Mouse (Mus musculus): ENCODE measurements at regions not wholly inside any gene's neighbourhood (a gene's known extent, or its start where the extent isn't known, plus 50 kb on each side); places are given as distances from the start of the nearest gene placed in this dataset.
A peak's percentile ranks its signal among the peaks of the same experiment; 100 is the strongest.

GRCm38 (mm10) chr13:42546389-42546788 is 134.0 kb upstream of the Phactr1 start:
- peaks cover 6% of the 10 kb centered on the region for H3K9me3 ChIP-seq
- H3K4me1 ChIP-seq, result no peaks in the 10 kb centered on the region
- TF ChIP-seq FLI1 (IDR thresholded peaks at IDR 0.05; ENCODE audit: low read length) (no peak), GATA1 (IDR thresholded peaks at IDR 0.05; ENCODE audit: borderline replicate concordance, low read length) (no peak)
- no peaks in the 10 kb centered on the region for H3K36me3 ChIP-seq (replicated peaks; ENCODE audit: low read length)
- no peaks in the 10 kb centered on the region for H3K27me3 ChIP-seq (replicated peaks)
- H3K4me3 ChIP-seq (replicated peaks), result no peak overlapping the region

GRCm38 (mm10) chr13:42546851-42547250 is 133.6 kb upstream of the Phactr1 start:
- Histone ChIP-seq H3K4me3 (replicated peaks) (no peak overlapping the region), H3K27me3 (replicated peaks) (no peaks in the 10 kb centered on the region), H3K36me3 (replicated peaks; ENCODE audit: low read length) (no peaks in the 10 kb centered on the region)

GRCm38 (mm10) chr13:42549021-42549559 is 131.3 kb upstream of the Phactr1 start:
- no peaks in the 10 kb centered on the region for H3K27me3 ChIP-seq (replicated peaks)
- H3K9me3 ChIP-seq, result no peaks in the 10 kb centered on the region
- H3K4me3 ChIP-seq (replicated peaks), result no peak overlapping the region
- H3K36me3 ChIP-seq (replicated peaks; ENCODE audit: low read length), result no peaks in the 10 kb centered on the region
- TF ChIP-seq GATA1 (IDR thresholded peaks at IDR 0.05; ENCODE audit: borderline replicate concordance, low read length), result no peak
- TF ChIP-seq FLI1 (IDR thresholded peaks at IDR 0.05; ENCODE audit: low read length), result no peak
- no peaks in the 10 kb centered on the region for H3K4me1 ChIP-seq

More at GRCm38 (mm10) chr13:42546851-42547250, 133.6 kb upstream of the Phactr1 start:
- no peaks in the 10 kb centered on the region for H3K4me1 ChIP-seq
- H3K9me3 ChIP-seq, result peaks cover 2% of the 10 kb centered on the region; the same call in 1 of the 2 replicates
- TF ChIP-seq GATA1 (IDR thresholded peaks at IDR 0.05; ENCODE audit: borderline replicate concordance, low read length), result no peak
- no peak for TF ChIP-seq FLI1 (IDR thresholded peaks at IDR 0.05; ENCODE audit: low read length)

- no peaks in the 10 kb centered on the region for H3K36me3 ChIP-seq (replicated peaks; ENCODE audit: low read length)
- TF ChIP-seq FLI1 (IDR thresholded peaks at IDR 0.05; ENCODE audit: low read length), result no peak
- TF ChIP-seq GATA1 (IDR thresholded peaks at IDR 0.05; ENCODE audit: borderline replicate concordance, low read length), result no peak
- no peaks in the 10 kb centered on the region for H3K4me1 ChIP-seq
- no peaks in the 10 kb centered on the region for H3K9me3 ChIP-seq
- H3K4me3 ChIP-seq (replicated peaks), result no peak overlapping the region
- H3K27me3 ChIP-seq (replicated peaks), result no peaks in the 10 kb centered on the region
Observed at GRCm38 (mm10) chr13:42554961-42555360, 125.5 kb upstream of the Phactr1 start.

GRCm38 (mm10) chr13:42558526-42558925 is 121.9 kb upstream of the Phactr1 start:
- Histone ChIP-seq H3K9me3 (no peaks in the 10 kb centered on the region), H3K4me1 (no peaks in the 10 kb centered on the region), H3K27me3 (replicated peaks) (no peaks in the 10 kb centered on the region), H3K4me3 (replicated peaks) (no peak overlapping the region), H3K36me3 (replicated peaks; ENCODE audit: low read length) (no peaks in the 10 kb centered on the region)
- no peak for TF ChIP-seq FLI1 (IDR thresholded peaks at IDR 0.05; ENCODE audit: low read length)

- Histone ChIP-seq H3K9me3 (peaks cover 10% of the 10 kb centered on the region), H3K36me3 (replicated peaks; ENCODE audit: low read length) (no peaks in the 10 kb centered on the region), H3K4me3 (replicated peaks) (no peak overlapping the region), H3K27me3 (replicated peaks) (peaks cover 7% of the 10 kb centered on the region), H3K4me1 (peaks cover 7% of the 10 kb centered on the region; the same call in 1 of the 2 replicates)
- TF ChIP-seq GATA1 (IDR thresholded peaks at IDR 0.05; ENCODE audit: borderline replicate concordance, low read length) (no peak), FLI1 (IDR thresholded peaks at IDR 0.05; ENCODE audit: low read length) (no peak)
Observed at GRCm38 (mm10) chr13:42561446-42561845, 119.0 kb upstream of the Phactr1 start.

- H3K27me3 ChIP-seq (replicated peaks), result peaks cover 7% of the 10 kb centered on the region
- H3K4me1 ChIP-seq, result peaks cover 7% of the 10 kb centered on the region; the same call in 1 of the 2 replicates
- TF ChIP-seq FLI1 (IDR thresholded peaks at IDR 0.05; ENCODE audit: low read length), result no peak
- TF ChIP-seq GATA1 (IDR thresholded peaks at IDR 0.05; ENCODE audit: borderline replicate concordance, low read length), result no peak
- H3K36me3 ChIP-seq (replicated peaks; ENCODE audit: low read length), result no peaks in the 10 kb centered on the region
- H3K9me3 ChIP-seq, result peaks cover 13% of the 10 kb centered on the region
- peak overlapping the region; percentile 16 for H3K4me3 ChIP-seq (replicated peaks)
Observed at GRCm38 (mm10) chr13:42565291-42566058, 114.9 kb upstream of the Phactr1 start.

- H3K9me3 ChIP-seq, result peaks cover 9% of the 10 kb centered on the region; the same call in 1 of the 2 replicates
- no peak for TF ChIP-seq GATA1 (IDR thresholded peaks at IDR 0.05; ENCODE audit: borderline replicate concordance, low read length)
- no peak for TF ChIP-seq FLI1 (IDR thresholded peaks at IDR 0.05; ENCODE audit: low read length)
- no peaks in the 10 kb centered on the region for H3K36me3 ChIP-seq (replicated peaks; ENCODE audit: low read length)
- H3K4me1 ChIP-seq, result peaks cover 4% of the 10 kb centered on the region
- H3K27me3 ChIP-seq (replicated peaks), result peaks cover 3% of the 10 kb centered on the region
- H3K4me3 ChIP-seq (replicated peaks), result no peak overlapping the region
Observed at GRCm38 (mm10) chr13:42570600-42571348, 109.6 kb upstream of the Phactr1 start.

- Histone ChIP-seq H3K4me3 (replicated peaks) (no peak overlapping the region), H3K9me3 (peaks cover 5% of the 10 kb centered on the region; the same call in 1 of the 2 replicates), H3K4me1 (peaks cover 4% of the 10 kb centered on the region; the same call in 1 of the 2 replicates), H3K27me3 (replicated peaks) (no peaks in the 10 kb centered on the region), H3K36me3 (replicated peaks; ENCODE audit: low read length) (no peaks in the 10 kb centered on the region)
- TF ChIP-seq FLI1 (IDR thresholded peaks at IDR 0.05; ENCODE audit: low read length), result no peak
Observed at GRCm38 (mm10) chr13:42574189-42574588, 106.2 kb upstream of the Phactr1 start.
